Mouse (Mus musculus): ENCODE results near the gene Llph. TPM values are rescaled to one million over a fixed set of nuclear protein-coding genes. Genes with fewer than 3 reads are reported as not detected.
A peak's percentile ranks its signal among the peaks of the same experiment; 100 is the strongest.

Llph gene
- total RNA-seq, 1 experiment from 2014 or later: 30.3 TPM

DNA sequence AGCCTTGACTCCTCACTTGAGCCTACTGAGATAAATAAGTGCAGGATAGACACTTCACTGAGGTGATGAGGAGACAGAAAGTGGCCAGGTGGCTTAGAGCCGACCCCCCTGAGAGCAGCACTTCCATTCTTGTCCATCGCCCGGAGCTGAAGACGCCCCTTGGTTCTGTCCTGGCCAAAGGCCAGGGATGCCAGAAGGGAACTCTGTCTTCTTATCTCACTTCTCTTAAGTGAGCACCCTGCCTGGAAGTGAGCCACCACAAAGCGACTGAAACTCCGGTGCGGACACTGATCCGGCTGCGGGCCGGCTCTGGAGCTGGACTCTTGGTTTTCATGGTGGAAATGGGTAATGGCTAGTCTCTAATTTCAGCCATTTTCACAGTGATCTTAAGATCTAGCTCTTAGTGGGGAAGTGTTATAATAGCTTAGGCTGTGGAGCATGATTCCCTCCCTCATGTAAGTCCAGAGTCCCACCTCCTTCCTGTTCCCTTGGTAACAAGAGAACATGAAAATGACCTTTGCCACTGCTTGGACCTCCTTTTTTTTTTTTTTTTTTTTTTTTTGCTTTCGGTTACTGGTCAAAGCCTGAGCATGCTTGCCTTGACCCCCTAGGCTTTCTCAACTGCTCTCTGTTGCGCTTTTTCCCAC lies 52.7 kb downstream of the Llph start:
- DNase-seq: peak; percentile 55

DNA sequence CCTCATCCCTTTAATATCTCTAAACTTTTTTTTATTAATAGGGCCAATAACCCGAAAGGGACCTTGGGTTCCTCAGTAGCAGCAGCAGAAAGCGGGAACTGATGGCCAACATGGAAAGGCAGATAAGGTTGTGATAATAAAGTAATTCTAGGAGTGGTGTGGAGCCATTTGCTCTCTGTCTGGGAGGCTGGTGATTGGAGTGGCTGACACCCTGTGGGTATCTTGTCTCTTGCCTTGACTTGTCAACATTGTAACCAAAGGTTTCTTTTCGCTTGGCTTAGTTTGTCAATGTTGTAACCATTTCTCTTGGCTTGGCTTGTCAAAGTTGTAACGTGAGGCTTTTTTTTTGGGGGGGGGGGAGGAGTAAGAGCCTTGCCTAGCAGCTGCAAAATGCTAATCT lies 53.5 kb downstream of the Llph start:
- DNase-seq: no peak

DNA sequence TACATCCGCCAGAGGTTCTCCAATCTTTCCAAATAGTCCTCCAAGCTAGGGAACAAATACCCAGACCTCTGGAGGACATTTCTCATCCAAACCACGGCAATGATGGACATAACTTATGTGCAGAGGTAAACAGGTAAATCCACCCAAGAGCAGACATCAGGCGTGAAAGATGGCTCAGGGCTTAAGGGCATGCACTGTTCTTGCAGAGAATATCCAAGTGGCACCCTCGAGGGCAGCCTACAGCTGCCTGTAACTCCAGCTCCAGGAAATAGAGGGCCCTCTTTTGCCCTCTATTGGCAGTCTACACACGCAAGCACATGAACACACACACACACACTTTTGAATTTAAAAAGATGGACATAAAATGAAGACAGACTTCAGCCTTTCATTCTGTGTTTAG lies 54.8 kb downstream of the Llph start:
- DNase-seq: no peak

Other genes starting within 250 kb of the Llph start
- gene Helb, start 114.1 kb upstream of the Llph start, total RNA-seq (2021): 9.6 and 14.2 TPM in 2 replicates
- gene Tmbim4, start 25.5 kb upstream of the Llph start, total RNA-seq (2021): 114 and 117 TPM in 2 replicates
- 3.3 and 6.5 TPM in 2 replicates for gene Irak3, start 24.9 kb upstream of the Llph start, total RNA-seq (2021)
- gene Hmga2, start 249.4 kb downstream of the Llph start, total RNA-seq (2021): 6.5 and 6.9 TPM in 2 replicates